Mouse (Mus musculus) lung, postnatal 0 days (tissue): ENCODE results near the gene Ankrd55. TPM values are rescaled to one million over a fixed set of nuclear protein-coding genes. Genes with fewer than 3 reads are reported as not detected.
"Not testable (repeated sequence)": the region's sequence is repeated elsewhere in the genome, so short reads cannot be mapped to it uniquely, and the experiment has no call there.

Experiments used
- ATAC-seq: fragments of 200-750 bp; cut with Nextera tagmentation; 2 replicates; pipeline ENCODE4 v1.8.0; 2017; ENCODE audit warnings: moderate library complexity
- DNase-seq: peaks from one replicate; pipeline ENCODE4 v3.0.0-alpha.2; 2016; ENCODE audit warnings: low spot score
- H3K27ac ChIP-seq: fragments of 300-500 bp; sonication (generic); 2 replicates; pipeline ENCODE4 v1.5.1; 2014; ENCODE audit warnings: antibody characterized with exemption, mild to moderate bottlenecking, low read length, mixed read lengths
- H3K27me3 ChIP-seq: fragments of 300-500 bp; sonication (generic); replicated peaks from 2 replicates; pipeline ENCODE4 v1.6.1; 2014; ENCODE audit warnings: low read length, mixed read lengths; ENCODE audit not compliant: insufficient read depth
- H3K36me3 ChIP-seq: fragments of 300-500 bp; sonication (generic); 2 replicates; pipeline ENCODE4 v1.6.1; 2014; ENCODE audit warnings: low read length, mixed read lengths; ENCODE audit not compliant: insufficient read depth
- H3K4me1 ChIP-seq: fragments of 300-500 bp; sonication (generic); 2 replicates; pipeline ENCODE4 v1.6.1; 2014; ENCODE audit warnings: antibody characterized with exemption, low read depth, low read length, mixed read lengths; ENCODE audit not compliant: insufficient read depth
- H3K4me2 ChIP-seq: fragments of 300-500 bp; sonication (generic); replicated peaks from 2 replicates; pipeline ENCODE4 v1.6.1; 2014; ENCODE audit warnings: low read depth, mild to moderate bottlenecking, low read length, moderate library complexity, mixed read lengths
- H3K4me3 ChIP-seq: fragments of 300-500 bp; sonication (generic); 2 replicates; pipeline ENCODE4 v1.5.1; 2014; ENCODE audit warnings: low read depth, low read length
- H3K9ac ChIP-seq: fragments of 300-500 bp; sonication (generic); replicated peaks from 2 replicates; pipeline ENCODE4 v1.6.1; 2014; ENCODE audit warnings: low read depth, mild to moderate bottlenecking
- H3K9me3 ChIP-seq: fragments of 300-500 bp; sonication (generic); 2 replicates; pipeline ENCODE4 v1.6.1; 2016; ENCODE audit warnings: low read length, mixed read lengths
- CTCF ChIP-seq: IDR thresholded peaks from 2 replicates; pipeline ENCODE4 v1.5.1; 2016; ENCODE audit warnings: antibody characterized with exemption, mild to moderate bottlenecking
- EP300 ChIP-seq: IDR thresholded peaks from 2 replicates; pipeline ENCODE4 v1.6.1; 2016; ENCODE audit warnings: antibody characterized with exemption, mild to moderate bottlenecking, control low read depth
- WGBS: fragments of 180-500 bp; shearing (Covaris S2); extraction: QIAGEN DNeasy Blood & Tissue Kit; methylation state at CpG from one replicate; pipeline ENCODE4 v1.1.7; 2014; 5-methylcytosine and 5-hydroxymethylcytosine counted together
- polyA plus RNA-seq: library from polyadenylated mRNA; unstranded; fragments of >200 nt; fragmentation: Nextera tagmentation; extraction: Ambion mirVana; gene quantifications from 2 replicates; pipeline ENCODE4 v1.2.1, GENCODE M21; 2015

Gene Ankrd55
- polyA plus RNA-seq, 1 experiment from 2014 or later: 0.23 TPM

GRCm38 (mm10) chr13:112303429-112303828, 15.2 kb downstream of the Ankrd55 start:
- H3K9ac ChIP-seq: no peak overlapping the region
- H3K9me3 ChIP-seq: no peaks in the 10 kb centered on the region
- 94% methylated on average over 2 of the region's 2 CpGs for WGBS
- no peak overlapping the region for H3K27ac ChIP-seq
- TF ChIP-seq CTCF (no peak), EP300 (no peak)
- H3K4me3 ChIP-seq: no peak overlapping the region
- no peaks in the 10 kb centered on the region for H3K27me3 ChIP-seq
- no peaks in the 10 kb centered on the region for H3K36me3 ChIP-seq
- no peak for DNase-seq
- no peaks in the 10 kb centered on the region for H3K4me1 ChIP-seq
- no peak overlapping the region for H3K4me2 ChIP-seq
- no peak for ATAC-seq

GRCm38 (mm10) chr13:112308672-112309071, 20.4 kb downstream of the Ankrd55 start:
- Histone ChIP-seq H3K4me1 (no peaks in the 10 kb centered on the region), H3K36me3 (no peaks in the 10 kb centered on the region), H3K27me3 (no peaks in the 10 kb centered on the region), H3K4me2 (no peak overlapping the region), H3K9me3 (no peaks in the 10 kb centered on the region), H3K9ac (no peak overlapping the region), H3K4me3 (no peak overlapping the region), H3K27ac (no peak overlapping the region)
- ATAC-seq (peak; percentile 74), DNase-seq (peak; percentile 79)
- peak; percentile 87 for TF ChIP-seq CTCF
- TF ChIP-seq EP300: no peak
- WGBS: 10% methylated on average over 1 of the region's 1 CpGs

- ATAC-seq, H3K9ac ChIP-seq, H3K4me1 ChIP-seq, H3K4me2 ChIP-seq, H3K4me3 ChIP-seq, H3K36me3 ChIP-seq, H3K27ac ChIP-seq, DNase-seq, H3K27me3 ChIP-seq, H3K9me3 ChIP-seq: not testable (repeated sequence)
- 49% methylated on average over 3 of the region's 3 CpGs for WGBS
These were observed 23.4 kb downstream of the Ankrd55 start for GRCm38 (mm10) chr13:112311611-112312010.

GRCm38 (mm10) chr13:112315442-112315841, 27.2 kb downstream of the Ankrd55 start:
- Histone ChIP-seq H3K4me3 (no peak overlapping the region), H3K4me2 (no peak overlapping the region), H3K27me3 (no peaks in the 10 kb centered on the region), H3K9me3 (no peaks in the 10 kb centered on the region), H3K4me1 (no peaks in the 10 kb centered on the region), H3K27ac (no peak overlapping the region), H3K9ac (no peak overlapping the region), H3K36me3 (no peaks in the 10 kb centered on the region)
- no peak for DNase-seq
- 42% methylated on average over 3 of the region's 3 CpGs for WGBS
- ATAC-seq: no peak
- TF ChIP-seq CTCF (no peak), EP300 (no peak)

GRCm38 (mm10) chr13:112316622-112317482, 28.6 kb downstream of the Ankrd55 start:
- Histone ChIP-seq H3K27me3 (no peaks in the 10 kb centered on the region), H3K4me3 (no peak overlapping the region), H3K27ac (no peak overlapping the region), H3K9ac (no peak overlapping the region), H3K36me3 (no peaks in the 10 kb centered on the region), H3K4me1 (no peaks in the 10 kb centered on the region), H3K9me3 (no peaks in the 10 kb centered on the region), H3K4me2 (no peak overlapping the region)
- no peak for TF ChIP-seq EP300
- no peak for TF ChIP-seq CTCF
- peak; percentile 76 for DNase-seq
- 47% methylated on average over 11 of the region's 11 CpGs for WGBS
- ATAC-seq: peak; percentile 77

GRCm38 (mm10) chr13:112318124-112318523, 29.9 kb downstream of the Ankrd55 start:
- no peak overlapping the region for H3K4me2 ChIP-seq
- H3K4me3 ChIP-seq: no peak overlapping the region
- no peaks in the 10 kb centered on the region for H3K4me1 ChIP-seq
- TF ChIP-seq CTCF (no peak), EP300 (peak; percentile 20; the same call in 1 of the 2 replicates)
- DNase-seq (no peak), ATAC-seq (no peak)
- no peaks in the 10 kb centered on the region for H3K27me3 ChIP-seq
- 74% methylated on average over 8 of the region's 8 CpGs for WGBS
- H3K36me3 ChIP-seq: no peaks in the 10 kb centered on the region
- no peaks in the 10 kb centered on the region for H3K9me3 ChIP-seq
- no peak overlapping the region for H3K9ac ChIP-seq
- H3K27ac ChIP-seq: no peak overlapping the region
